Mouse (Mus musculus) forebrain, embryonic 11.5 days (tissue): ENCODE measurements around the gene Mief1. TPM values are rescaled to one million over a fixed set of nuclear protein-coding genes. Genes with fewer than 3 reads are reported as not detected.

Experiments used
- ATAC-seq: fragments of 200-750 bp; cut with Nextera tagmentation; replicated peaks from 2 replicates; pipeline ENCODE4 v1.8.0; 2017; ENCODE audit warnings: moderate TSS enrichment; ENCODE audit not compliant: low FRiP score
- DNase-seq: peaks from one replicate; pipeline ENCODE4 v3.0.0-alpha.2; 2017; ENCODE audit warnings: low spot score
- H3K27ac ChIP-seq: fragments of 300-500 bp; sonication (generic); 2 replicates; pipeline ENCODE4 v1.5.1; 2014; ENCODE audit warnings: low read depth, low read length
- H3K27me3 ChIP-seq: fragments of 300-500 bp; sonication (generic); 2 replicates; pipeline ENCODE4 v1.6.1; 2014; ENCODE audit warnings: mild to moderate bottlenecking, low read length, mixed read lengths; ENCODE audit not compliant: control insufficient read depth, insufficient read depth
- H3K36me3 ChIP-seq: fragments of 300-500 bp; sonication (generic); 2 replicates; pipeline ENCODE4 v1.6.1; 2014; ENCODE audit warnings: mild to moderate bottlenecking, low read length, moderate library complexity, mixed read lengths; ENCODE audit not compliant: control insufficient read depth, insufficient read depth
- H3K4me1 ChIP-seq: fragments of 300-500 bp; sonication (generic); replicated peaks from 2 replicates; pipeline ENCODE4 v1.6.1; 2014; ENCODE audit warnings: low read length, mixed read lengths; ENCODE audit not compliant: control insufficient read depth, insufficient read depth
- H3K4me2 ChIP-seq: fragments of 300-500 bp; sonication (generic); 2 replicates; pipeline ENCODE4 v1.6.1; 2014; ENCODE audit warnings: low read depth, mild to moderate bottlenecking, low read length, moderate library complexity, mixed read lengths; ENCODE audit not compliant: severe bottlenecking
- H3K4me3 ChIP-seq: fragments of 300-500 bp; sonication (generic); 2 replicates; pipeline ENCODE4 v1.5.1; 2014; ENCODE audit warnings: low read depth, low read length
- H3K9ac ChIP-seq: fragments of 300-500 bp; sonication (generic); 2 replicates; pipeline ENCODE4 v1.6.1; 2014; ENCODE audit warnings: low read length
- H3K9me3 ChIP-seq: fragments of 300-500 bp; sonication (generic); 2 replicates; pipeline ENCODE4 v1.6.1; 2016; ENCODE audit warnings: low read length, mixed read lengths; ENCODE audit not compliant: control insufficient read depth
- WGBS: fragments of 180-500 bp; shearing (Covaris S2); extraction: QIAGEN DNeasy Blood & Tissue Kit; methylation state at CpG from one replicate; pipeline ENCODE4 v1.1.7; 2014; 5-methylcytosine and 5-hydroxymethylcytosine counted together
- polyA plus RNA-seq: library from polyadenylated mRNA; unstranded; fragments of >200 nt; fragmentation: Nextera tagmentation; extraction: Ambion mirVana; gene quantifications from 2 replicates; pipeline ENCODE4 v1.2.1, GENCODE M21; 2014

The Mief1 gene
- polyA plus RNA-seq, result 47.0 and 47.1 TPM in 2 replicates

GRCm38 (mm10) chr15:80233733-80234509 lies at the start of gene Mief1:
TSS of gene Mief1 (plus strand) at chr15:80234018.
- no peaks in the 10 kb centered on the region for H3K9me3 ChIP-seq
- H3K4me2 ChIP-seq, result peak within 1 kb of the TSS; percentile 82
- DNase-seq, result peak; percentile 98
- H3K9ac ChIP-seq, result peak within 1 kb of the TSS; percentile 72
- H3K4me3 ChIP-seq, result peak within 1 kb of the TSS; percentile 89
- peaks cover 3% of the 10 kb centered on the region; the same call in 1 of the 2 replicates for H3K36me3 ChIP-seq
- H3K27ac ChIP-seq, result peak within 1 kb of the TSS; percentile 68; the same call in 1 of the 2 replicates
- H3K27me3 ChIP-seq, result no peaks in the 10 kb centered on the region
- WGBS, result under 1% methylated on average over 63 of the region's 67 CpGs
- peaks cover 4% of the 10 kb centered on the region; the same call in 1 of the 2 replicates for H3K4me1 ChIP-seq
- peak; percentile 98 for ATAC-seq

- Histone ChIP-seq H3K4me2 (no peak overlapping the region), H3K4me1 (no peaks in the 10 kb centered on the region), H3K9me3 (no peaks in the 10 kb centered on the region), H3K36me3 (no peaks in the 10 kb centered on the region; the same call in 1 of the 2 replicates), H3K4me3 (no peak overlapping the region), H3K9ac (no peak overlapping the region), H3K27me3 (no peaks in the 10 kb centered on the region), H3K27ac (no peak overlapping the region)
- 83% methylated on average over 5 of the region's 5 CpGs for WGBS
- no peak for DNase-seq
- no peak for ATAC-seq
Observed at GRCm38 (mm10) chr15:80188927-80189326, 44.9 kb upstream of the Mief1 start.

- Histone ChIP-seq H3K27ac (no peak overlapping the region), H3K4me3 (no peak overlapping the region), H3K4me2 (no peak overlapping the region), H3K4me1 (no peaks in the 10 kb centered on the region), H3K9me3 (no peaks in the 10 kb centered on the region), H3K36me3 (no peaks in the 10 kb centered on the region), H3K27me3 (no peaks in the 10 kb centered on the region), H3K9ac (no peak overlapping the region)
- no peak for DNase-seq
- 74% methylated on average over 4 of the region's 4 CpGs for WGBS
- ATAC-seq, result no peak
Observed at GRCm38 (mm10) chr15:80190075-80190474, 43.7 kb upstream of the Mief1 start.

- ATAC-seq (no peak), DNase-seq (no peak)
- Histone ChIP-seq H3K4me3 (no peak overlapping the region), H3K9me3 (no peaks in the 10 kb centered on the region), H3K4me1 (no peaks in the 10 kb centered on the region), H3K9ac (no peak overlapping the region), H3K27me3 (no peaks in the 10 kb centered on the region), H3K4me2 (no peak overlapping the region), H3K36me3 (no peaks in the 10 kb centered on the region), H3K27ac (no peak overlapping the region)
- 79% methylated on average over 8 of the region's 8 CpGs for WGBS
Observed at GRCm38 (mm10) chr15:80191585-80192245, 42.1 kb upstream of the Mief1 start.

GRCm38 (mm10) chr15:80192246-80192585 lies 41.6 kb upstream of the Mief1 start:
- Histone ChIP-seq H3K27ac (no peak overlapping the region), H3K9ac (no peak overlapping the region), H3K4me1 (no peaks in the 10 kb centered on the region), H3K27me3 (no peaks in the 10 kb centered on the region), H3K9me3 (no peaks in the 10 kb centered on the region), H3K4me2 (no peak overlapping the region), H3K4me3 (no peak overlapping the region), H3K36me3 (no peaks in the 10 kb centered on the region)
- DNase-seq (no peak), ATAC-seq (no peak)
- WGBS, result 92% methylated on average over 5 of the region's 6 CpGs

GRCm38 (mm10) chr15:80192847-80193246 lies 41.0 kb upstream of the Mief1 start:
- Histone ChIP-seq H3K4me1 (no peaks in the 10 kb centered on the region), H3K4me3 (no peak overlapping the region), H3K4me2 (no peak overlapping the region), H3K9ac (no peak overlapping the region), H3K27me3 (no peaks in the 10 kb centered on the region), H3K36me3 (no peaks in the 10 kb centered on the region), H3K27ac (no peak overlapping the region), H3K9me3 (no peaks in the 10 kb centered on the region)
- DNase-seq (no peak), ATAC-seq (no peak)
- WGBS, result 82% methylated on average over 7 of the region's 7 CpGs

GRCm38 (mm10) chr15:80199556-80199955 lies 34.3 kb upstream of the Mief1 start:
- no peaks in the 10 kb centered on the region for H3K4me1 ChIP-seq
- H3K36me3 ChIP-seq, result no peaks in the 10 kb centered on the region
- H3K27ac ChIP-seq, result no peak overlapping the region
- no peak overlapping the region for H3K4me3 ChIP-seq
- no peaks in the 10 kb centered on the region for H3K27me3 ChIP-seq
- ATAC-seq (no peak), DNase-seq (no peak)
- H3K9me3 ChIP-seq, result no peaks in the 10 kb centered on the region
- no peak overlapping the region for H3K9ac ChIP-seq
- WGBS, result 49% methylated on average over 2 of the region's 2 CpGs
- no peak overlapping the region for H3K4me2 ChIP-seq

- Histone ChIP-seq H3K4me3 (no peak overlapping the region), H3K9ac (no peak overlapping the region), H3K27me3 (no peaks in the 10 kb centered on the region), H3K4me2 (no peak overlapping the region), H3K4me1 (no peaks in the 10 kb centered on the region), H3K36me3 (no peaks in the 10 kb centered on the region), H3K27ac (no peak overlapping the region), H3K9me3 (no peaks in the 10 kb centered on the region)
- DNase-seq (no peak), ATAC-seq (no peak)
- WGBS, result 91% methylated on average over 6 of the region's 6 CpGs
Observed at GRCm38 (mm10) chr15:80202111-80202775, 31.6 kb upstream of the Mief1 start.
